Mouse (Mus musculus) cerebellum, postnatal 25 days (tissue): ENCODE results near the gene Map2k1.
"Not testable (repeated sequence)": the region's sequence is repeated elsewhere in the genome, so short reads cannot be mapped to it uniquely, and the experiment has no call there.

Experiments used
- DNase-seq, 2 experiments: peaks; one replicate each; pipeline ENCODE4 v3.0.0; 2021; ENCODE audit warnings: mixed read lengths in 2 of 2

Gene Map2k1

GRCm38 (mm10) chr9:64253021-64253904 lies at the start of gene Map2k1:
Gene Map2k1 (minus strand): TSS chr9:64253631.
- DNase-seq, result peak; percentile 100

- DNase-seq, result not testable (repeated sequence)
Observed at GRCm38 (mm10) chr9:64303086-64303485, 49.7 kb upstream of the Map2k1 start.

- no peak for DNase-seq
Observed at GRCm38 (mm10) chr9:64282404-64282987, 29.1 kb upstream of the Map2k1 start.

- no peak for DNase-seq
Observed at GRCm38 (mm10) chr9:64281781-64282178, 28.3 kb upstream of the Map2k1 start.

GRCm38 (mm10) chr9:64281105-64281780 lies 27.8 kb upstream of the Map2k1 start, which contains the start of gene Tipin:
Gene Tipin (plus strand): TSS chr9:64281581.
- peak; percentile 96 to 97 for DNase-seq

- no peak for DNase-seq
Observed at GRCm38 (mm10) chr9:64278665-64279310, 25.4 kb upstream of the Map2k1 start.

- peak; percentile 76 to 84 for DNase-seq
Observed at GRCm38 (mm10) chr9:64277706-64278105, 24.3 kb upstream of the Map2k1 start.

- no peak for DNase-seq
Observed at GRCm38 (mm10) chr9:64274919-64275318, 21.5 kb upstream of the Map2k1 start.

GRCm38 (mm10) chr9:64274291-64274690 lies 20.9 kb upstream of the Map2k1 start:
- no peak for DNase-seq

GRCm38 (mm10) chr9:64273757-64274156 lies 20.3 kb upstream of the Map2k1 start:
- peak in 1 of 2 experiments; percentile 20 for DNase-seq

- DNase-seq, result peak; percentile 34 to 61
Observed at GRCm38 (mm10) chr9:64272611-64273010, 19.2 kb upstream of the Map2k1 start.

- no peak for DNase-seq
Observed at GRCm38 (mm10) chr9:64271249-64271648, 17.8 kb upstream of the Map2k1 start.

- DNase-seq, result not testable (repeated sequence)
Observed at GRCm38 (mm10) chr9:64268836-64269235, 15.4 kb upstream of the Map2k1 start.

- no peak for DNase-seq
Observed at GRCm38 (mm10) chr9:64268196-64268595, 14.8 kb upstream of the Map2k1 start.

GRCm38 (mm10) chr9:64267231-64267630 lies 13.8 kb upstream of the Map2k1 start:
- no peak for DNase-seq

GRCm38 (mm10) chr9:64264813-64265212 lies 11.4 kb upstream of the Map2k1 start:
- no peak for DNase-seq

- no peak for DNase-seq
Observed at GRCm38 (mm10) chr9:64261023-64261422, 7.6 kb upstream of the Map2k1 start.

GRCm38 (mm10) chr9:64259906-64260305 lies 6.5 kb upstream of the Map2k1 start:
- no peak for DNase-seq

GRCm38 (mm10) chr9:64256204-64256603 lies 2.8 kb upstream of the Map2k1 start:
- no peak for DNase-seq

GRCm38 (mm10) chr9:64255422-64255821 lies 2.0 kb upstream of the Map2k1 start:
- DNase-seq, result no peak

- peak; percentile 45 to 48 for DNase-seq
Observed at GRCm38 (mm10) chr9:64252591-64253020, 825 bp downstream of the Map2k1 start.

GRCm38 (mm10) chr9:64250111-64250730 lies 3.2 kb downstream of the Map2k1 start:
- DNase-seq, result no peak
